Mouse (Mus musculus) gastrocnemius, adult 2 months (tissue): ENCODE measurements around the gene Qpctl. TPM values are rescaled to one million over a fixed set of nuclear protein-coding genes. Genes with fewer than 3 reads are reported as not detected.

Experiments
- DNase-seq: peaks from one replicate; pipeline ENCODE4 v3.0.0; 2022
- H3K27ac ChIP-seq: fragments of 200-600 bp; 2 replicates; pipeline ENCODE4 v1.8.1; 2022; ENCODE audit warnings: mild to moderate bottlenecking
- H3K4me3 ChIP-seq: fragments of 200-600 bp; 2 replicates; pipeline ENCODE4 v1.8.1; 2022; ENCODE audit warnings: mild to moderate bottlenecking, moderate library complexity
- CTCF ChIP-seq: fragments of 200-600 bp; IDR thresholded peaks from 2 replicates; pipeline ENCODE4 v1.8.1; 2022; ENCODE audit warnings: antibody characterized with exemption, mild to moderate bottlenecking, moderate library complexity
- intact Hi-C: fragments of 180-260 bp; cut with DNase I; formaldehyde crosslinking; loops from one replicate; pipeline ENCODE4 v1.15.1; 2025
- total RNA-seq, 2 experiments: library from RNA; stranded (reverse); gene quantifications; 2 replicates each; pipeline ENCODE4 v1.2.3; 2021

The Qpctl gene
- total RNA-seq, 2 experiments from 2014 or later: 2.0 TPM

GRCm38 (mm10) chr7:19103741-19104140 is 45.4 kb downstream of the Qpctl start:
- intact Hi-C loops: no loop called here
- Histone ChIP-seq H3K4me3 (no peak overlapping the region), H3K27ac (no peak overlapping the region)
- DNase-seq: no peak
- no peak for TF ChIP-seq CTCF

GRCm38 (mm10) chr7:19100290-19100689 is 48.8 kb downstream of the Qpctl start:
- no peak for DNase-seq
- H3K27ac ChIP-seq: no peak overlapping the region
- intact Hi-C loops: no loop called here
- no peak for TF ChIP-seq CTCF
- H3K4me3 ChIP-seq: no peak overlapping the region

DNA sequence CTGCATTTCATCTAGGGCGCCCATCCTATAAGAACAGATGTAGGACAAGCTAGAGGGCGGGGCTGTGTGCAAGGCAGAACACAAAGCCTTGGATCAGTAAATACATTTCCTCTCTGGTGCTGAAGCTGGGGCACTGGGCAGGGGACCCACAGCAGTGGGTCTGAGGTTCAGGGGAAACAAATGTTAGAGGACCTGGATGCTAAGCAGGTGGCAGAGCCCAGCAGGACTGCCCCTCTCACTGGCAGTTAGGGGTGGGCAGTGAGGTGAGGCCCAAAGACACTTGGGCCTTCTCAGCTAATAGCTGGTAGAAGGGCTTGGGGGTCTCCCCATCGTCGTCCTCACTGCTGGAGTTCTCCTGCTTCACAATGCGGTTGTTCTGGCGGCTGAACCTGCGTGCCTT is 50.3 kb downstream of the Qpctl start:
- H3K27ac ChIP-seq: no peak overlapping the region
- intact Hi-C loops: no loop called here
- TF ChIP-seq CTCF: no peak
- H3K4me3 ChIP-seq: no peak overlapping the region
- DNase-seq: peak; percentile 6

DNA sequence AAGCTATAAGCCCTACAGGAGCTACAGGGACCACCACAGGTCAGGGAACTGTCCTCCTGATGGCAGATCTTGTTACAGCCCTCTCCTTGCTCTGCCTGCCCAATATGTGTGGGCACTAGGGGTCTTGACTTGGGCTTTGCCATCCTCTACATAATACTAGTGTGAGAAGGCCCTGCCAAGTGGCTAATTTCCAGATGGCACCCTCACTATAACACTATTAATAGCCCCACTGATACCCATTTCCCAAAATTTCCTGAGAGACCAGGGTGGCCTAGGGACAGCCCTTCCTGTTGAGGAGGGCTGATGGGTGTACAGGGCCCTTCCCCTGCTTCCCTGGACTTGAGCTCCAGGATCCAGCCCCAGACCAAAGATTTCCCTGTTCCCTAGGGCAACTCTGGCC is 51.2 kb downstream of the Qpctl start:
- TF ChIP-seq CTCF: no peak
- Histone ChIP-seq H3K27ac (no peak overlapping the region), H3K4me3 (no peak overlapping the region)
- peak; percentile 43 for DNase-seq
- intact Hi-C loops: no loop called here

DNA sequence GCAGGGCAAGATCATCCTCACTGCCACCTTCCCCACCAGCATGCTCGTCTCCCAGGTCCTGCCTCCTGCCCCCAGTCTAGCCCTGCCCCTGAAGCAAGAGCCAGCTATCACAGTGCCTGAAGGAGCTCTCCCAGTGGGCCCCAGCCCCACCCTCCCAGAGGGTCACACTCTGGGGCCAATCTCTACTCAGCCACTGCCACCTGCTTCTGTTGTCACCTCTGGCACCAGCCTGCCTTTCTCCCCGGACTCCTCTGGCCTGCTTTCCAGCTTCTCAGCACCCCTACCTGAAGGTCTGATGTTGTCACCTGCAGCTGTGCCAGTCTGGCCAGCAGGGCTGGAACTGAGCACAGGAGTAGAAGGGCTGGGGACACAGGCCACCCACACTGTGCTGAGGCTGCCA is 51.9 kb downstream of the Qpctl start:
- H3K4me3 ChIP-seq: no peak overlapping the region
- no peak overlapping the region for H3K27ac ChIP-seq
- TF ChIP-seq CTCF: no peak
- DNase-seq: no peak
- intact Hi-C loops: no loop called here

- no peak for DNase-seq
- TF ChIP-seq CTCF: no peak
- intact Hi-C loops: no loop called here
- Histone ChIP-seq H3K27ac (peak overlapping the region; percentile 94; the same call in 1 of the 2 replicates), H3K4me3 (peak overlapping the region; percentile 90)
These were observed 52.6 kb downstream of the Qpctl start for GRCm38 (mm10) chr7:19096421-19096976.

- intact Hi-C loops: no loop called here
- H3K4me3 ChIP-seq: peak overlapping the region; percentile 90
- H3K27ac ChIP-seq: peak overlapping the region; percentile 94
- peak; percentile 79 for DNase-seq
- TF ChIP-seq CTCF: no peak
These were observed 53.4 kb downstream of the Qpctl start for GRCm38 (mm10) chr7:19095751-19096110.

DNA sequence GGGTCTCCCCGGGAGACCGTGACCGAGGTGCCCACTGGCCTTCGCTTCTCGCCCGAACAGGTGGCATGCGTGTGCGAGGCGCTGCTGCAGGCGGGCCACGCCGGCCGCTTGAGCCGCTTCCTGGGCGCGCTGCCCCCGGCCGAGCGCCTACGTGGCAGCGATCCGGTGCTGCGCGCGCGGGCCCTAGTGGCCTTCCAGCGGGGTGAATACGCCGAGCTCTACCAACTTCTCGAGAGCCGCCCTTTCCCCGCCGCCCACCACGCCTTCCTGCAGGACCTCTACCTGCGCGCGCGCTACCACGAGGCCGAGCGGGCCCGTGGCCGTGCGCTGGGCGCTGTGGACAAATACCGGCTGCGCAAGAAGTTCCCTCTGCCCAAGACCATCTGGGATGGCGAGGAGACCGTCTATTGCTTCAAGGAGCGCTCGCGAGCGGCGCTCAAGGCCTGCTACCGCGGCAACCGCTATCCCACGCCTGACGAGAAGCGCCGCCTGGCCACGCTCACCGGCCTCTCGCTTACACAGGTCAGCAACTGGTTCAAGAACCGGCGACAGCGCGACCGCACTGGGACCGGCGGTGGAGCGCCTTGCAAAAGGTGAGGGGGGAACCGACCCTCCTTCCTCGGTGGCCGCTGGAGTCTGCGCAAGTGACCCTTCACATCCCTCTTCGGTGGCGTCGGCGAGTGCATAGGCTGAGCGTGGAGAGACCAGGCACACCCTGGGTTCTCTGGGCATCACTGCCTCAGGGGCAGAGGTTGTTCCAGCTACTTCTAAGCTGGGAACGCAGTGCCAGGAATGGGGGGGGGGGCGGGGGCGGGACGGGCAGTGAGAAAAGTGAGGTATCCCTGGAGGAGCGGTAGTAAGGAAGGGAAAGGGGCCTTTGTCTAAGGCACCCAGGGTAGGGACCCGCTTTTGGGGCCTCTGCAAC is 54.0 kb downstream of the Qpctl start:
- no peak; the same call in 1 of the 2 replicates for TF ChIP-seq CTCF
- peak overlapping the region; percentile 94 for H3K27ac ChIP-seq
- peak overlapping the region; percentile 90 for H3K4me3 ChIP-seq
- intact Hi-C loops: loop anchor here (5.0 kb wide), 1 partner anchor 88 kb away; no protein-coding TSS in a partner anchor
- peak; percentile 81 for DNase-seq

GRCm38 (mm10) chr7:19094471-19094825 is 54.6 kb downstream of the Qpctl start, which contains the start of gene Six5:
TSS of gene Six5 (plus strand) at chr7:19094594.
- H3K27ac ChIP-seq: peak within 1 kb of the TSS; percentile 94
- peak; percentile 83 for DNase-seq
- no peak for TF ChIP-seq CTCF
- peak within 1 kb of the TSS; percentile 90 for H3K4me3 ChIP-seq
- intact Hi-C loops: loop anchor here (5.0 kb wide), 1 partner anchor 87 kb away; no protein-coding TSS in a partner anchor

DNA sequence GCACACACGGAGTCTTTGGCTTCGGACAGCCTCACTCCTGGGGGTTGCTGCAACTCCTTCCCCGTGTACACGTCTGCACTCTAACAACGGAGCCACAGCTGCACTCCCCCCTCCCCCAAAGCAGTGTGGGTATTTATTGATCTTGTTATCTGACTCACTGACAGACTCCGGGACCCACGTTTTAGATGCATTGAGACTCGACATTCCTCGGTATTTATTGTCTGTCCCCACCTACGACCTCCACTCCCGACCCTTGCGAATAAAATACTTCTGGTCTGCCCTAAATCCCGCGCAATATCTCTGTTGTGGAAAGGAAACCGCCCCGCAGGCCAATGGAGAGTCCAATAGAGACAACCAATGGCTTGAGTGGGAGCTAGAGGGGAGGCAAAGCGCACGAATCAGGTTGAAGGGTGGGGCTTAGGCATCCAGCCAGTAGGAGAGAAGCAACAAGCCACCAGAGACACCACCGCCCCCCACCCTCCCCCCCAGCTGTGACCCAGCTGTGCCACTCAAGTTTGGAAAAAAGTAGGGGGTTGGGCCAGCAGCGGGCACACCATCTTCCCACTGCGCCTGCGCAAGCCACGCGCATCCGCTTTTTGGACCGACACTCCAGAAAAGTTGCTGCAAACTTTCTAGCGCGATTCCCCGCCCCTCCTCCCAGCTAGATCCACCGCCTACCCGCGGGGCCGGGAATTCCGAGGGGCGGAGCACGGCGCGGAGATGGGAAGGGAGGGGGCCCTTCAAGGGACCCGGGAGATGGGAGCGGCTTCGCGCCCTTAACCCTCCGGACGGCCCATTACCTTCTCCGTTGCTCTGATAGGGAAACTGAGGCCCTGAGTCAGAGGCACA is 55.3 kb downstream of the Qpctl start:
- Histone ChIP-seq H3K27ac (peak overlapping the region; percentile 94), H3K4me3 (peak overlapping the region; percentile 90)
- no peak for TF ChIP-seq CTCF
- intact Hi-C loops: loop anchor here (1.0 to 5.0 kb wide), 2 partner anchors 24 to 86 kb away; no protein-coding TSS in a partner anchor
- DNase-seq: peak; percentile 96

GRCm38 (mm10) chr7:19093174-19093521 is 55.9 kb downstream of the Qpctl start:
- H3K27ac ChIP-seq: peak overlapping the region; percentile 94
- peak overlapping the region; percentile 90 for H3K4me3 ChIP-seq
- peak; percentile 93 for DNase-seq
- intact Hi-C loops: loop anchor here (1.0 to 5.0 kb wide), 2 partner anchors 24 to 86 kb away; no protein-coding TSS in a partner anchor
- TF ChIP-seq CTCF: peak; percentile 84

DNA sequence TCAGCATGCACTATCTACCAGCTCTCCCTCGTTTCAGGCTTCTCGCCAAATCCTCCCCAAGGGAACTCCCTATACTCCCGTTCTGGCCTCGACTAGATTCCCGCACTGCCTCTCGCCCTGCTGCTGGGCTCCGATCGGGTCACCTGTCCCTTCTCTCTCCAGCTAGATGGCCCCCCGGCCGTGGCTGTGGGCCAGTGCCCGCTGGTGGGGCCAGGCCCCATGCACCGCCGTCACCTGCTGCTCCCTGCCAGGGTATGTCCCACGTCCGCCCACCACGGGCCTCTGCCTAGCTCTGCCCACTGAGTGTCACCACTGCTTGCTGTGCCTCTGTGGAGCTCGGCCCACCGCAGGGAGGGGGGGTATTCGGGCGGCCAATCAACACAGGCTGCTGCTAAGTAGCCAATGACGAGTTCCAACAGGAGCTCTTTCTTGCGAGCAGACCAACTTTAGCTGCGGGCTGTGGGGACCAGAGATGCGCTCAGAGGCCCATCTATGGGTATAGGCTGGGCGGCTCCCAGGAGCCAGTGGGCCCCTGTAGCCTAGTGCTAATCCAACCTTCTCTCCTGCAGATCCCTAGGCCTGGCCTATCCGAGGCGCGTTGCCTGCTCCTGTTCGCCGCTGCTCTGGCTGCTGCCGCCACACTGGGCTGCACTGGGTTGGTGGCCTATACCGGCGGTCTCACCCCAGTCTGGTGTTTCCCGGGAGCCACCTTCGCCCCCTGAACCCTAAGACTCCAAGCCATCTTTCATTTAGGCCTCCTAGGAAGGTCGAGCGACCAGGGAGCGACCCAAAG is 56.5 kb downstream of the Qpctl start:
- TF ChIP-seq CTCF: no peak
- intact Hi-C loops: loop anchor here (1.0 to 5.0 kb wide), 2 partner anchors 23 to 85 kb away; no protein-coding TSS in a partner anchor
- Histone ChIP-seq H3K27ac (peak overlapping the region; percentile 94), H3K4me3 (peak overlapping the region; percentile 90)
- DNase-seq: peak; percentile 71
